Mouse (Mus musculus) lung, adult 2 months (tissue): ENCODE data around the gene Ttc37.

Experiments
- CTCF ChIP-seq: fragments of 200-500 bp; IDR thresholded peaks from 2 replicates; pipeline ENCODE4 v1.5.1; 2011; ENCODE audit warnings: mild to moderate bottlenecking, low read length, control low read depth; ENCODE audit not compliant: insufficient read depth
- POLR2A ChIP-seq: fragments of 200-500 bp; IDR thresholded peaks from 2 replicates; pipeline ENCODE4 v1.6.1; 2011; ENCODE audit warnings: low read depth, mild to moderate bottlenecking, control low read depth, low read length, borderline replicate concordance; ENCODE audit errors: extremely low read depth

DNA sequence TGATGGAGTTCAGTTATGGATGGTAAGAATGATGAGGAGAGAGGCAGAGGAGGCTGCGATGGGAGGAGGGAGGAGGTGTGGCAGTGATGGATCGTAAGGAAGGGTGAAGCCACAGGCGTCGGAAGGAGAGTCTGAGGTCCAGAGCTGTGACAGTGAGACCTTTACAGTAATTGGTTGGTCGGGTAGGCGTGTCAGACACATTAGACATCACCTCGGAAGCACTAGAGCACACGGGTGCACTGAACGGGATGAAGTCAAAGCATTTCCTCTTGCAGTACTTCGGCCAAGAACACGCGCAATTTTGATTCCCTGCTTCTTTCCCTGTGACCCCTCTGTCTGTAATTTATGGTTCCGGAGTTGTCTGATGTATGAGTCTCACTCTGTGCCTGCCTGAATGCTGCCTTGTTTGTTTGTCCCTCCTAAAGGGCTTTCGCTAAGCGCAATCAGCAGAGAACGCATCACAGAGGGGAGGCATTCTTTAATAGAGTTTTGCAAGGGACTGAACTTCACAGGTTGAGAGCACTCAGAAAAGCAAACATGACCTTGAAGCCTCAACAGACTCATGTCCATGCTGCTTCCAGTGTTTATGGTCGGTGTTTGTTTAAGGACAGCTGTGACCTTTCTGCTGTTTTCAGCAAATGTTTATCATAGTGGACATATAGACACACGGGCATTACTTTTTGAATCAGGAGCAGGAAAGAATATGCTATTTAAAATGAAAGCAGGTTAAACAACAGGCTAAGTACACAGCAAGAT is 10.7 kb downstream of the Ttc37 start:
- TF ChIP-seq CTCF (no peak), POLR2A (no peak)
